Mouse (Mus musculus): ENCODE data around the gene Carmil2. TPM values are rescaled to one million over a fixed set of nuclear protein-coding genes. Genes with fewer than 3 reads are reported as not detected.

The Carmil2 gene
- polyA plus RNA-seq, 1 experiment = not detected

DNA sequence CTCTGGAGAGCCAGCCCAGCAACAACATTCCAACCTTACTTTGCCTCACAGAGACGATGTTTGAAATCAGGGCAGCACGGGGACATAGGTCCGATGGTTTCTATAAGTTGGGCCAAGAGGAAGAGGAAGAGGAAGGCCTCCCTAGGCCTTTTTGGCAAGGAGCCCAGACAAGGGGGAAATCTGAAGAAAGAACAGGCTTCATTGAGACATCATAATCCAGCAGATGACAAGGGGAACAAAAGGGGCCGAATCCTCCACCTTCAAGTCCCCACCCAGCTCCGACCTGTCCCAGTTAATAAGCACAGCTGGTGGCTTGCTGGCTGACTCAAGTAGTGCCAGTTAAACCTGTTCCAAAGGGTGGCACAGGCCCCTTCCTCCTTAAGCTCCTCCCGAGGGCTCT lies 29.0 kb downstream of the Carmil2 start:
- no peak overlapping the region for H3K4me3 ChIP-seq (ENCODE audit: insufficient read depth, low read length)
- TF ChIP-seq CTCF (IDR thresholded peaks at IDR 0.05; ENCODE audit: low read depth, low read length) = no peak
- no peak for TF ChIP-seq POLR2A (IDR thresholded peaks at IDR 0.05; ENCODE audit: borderline replicate concordance, low read depth, low read length)
- peaks cover 14% of the 10 kb centered on the region for H3K4me1 ChIP-seq (ENCODE audit: control insufficient read depth, insufficient read depth, low read length)
- peak overlapping the region; percentile 41 for H3K27ac ChIP-seq (ENCODE audit: insufficient read depth, low read depth, low read length)

DNA sequence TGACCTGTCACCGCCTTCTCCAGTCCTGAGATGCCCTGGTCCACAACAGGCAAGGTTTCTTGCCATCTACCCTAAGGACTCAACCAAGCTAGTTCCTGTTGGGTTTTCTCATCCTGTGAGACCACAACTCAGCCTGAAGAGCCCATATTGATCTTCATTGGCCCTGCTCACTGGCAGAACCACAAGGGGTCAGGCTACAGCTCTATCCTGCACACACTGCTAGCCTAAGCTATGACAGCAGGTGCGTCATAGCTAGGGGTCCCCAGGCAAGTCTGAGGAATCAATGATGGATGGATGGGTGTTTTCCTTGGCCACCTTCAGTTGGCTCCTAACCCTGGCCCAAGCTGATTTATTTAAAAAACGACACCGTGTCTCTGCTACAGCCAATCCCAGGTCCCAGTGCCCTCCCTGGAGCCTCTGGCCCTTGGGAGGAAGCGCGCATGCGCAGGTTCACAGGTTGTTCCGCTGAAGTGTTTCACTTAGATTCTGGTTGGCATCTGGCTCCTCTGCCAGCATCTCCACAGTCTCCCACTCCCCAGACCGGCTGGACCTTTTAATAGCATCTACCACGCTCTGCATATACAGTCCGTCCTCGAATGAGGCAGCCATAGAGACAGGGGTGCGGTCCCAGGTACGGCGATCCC lies 30.4 kb downstream of the Carmil2 start:
- Histone ChIP-seq H3K27ac (ENCODE audit: insufficient read depth, low read depth, low read length) (no peak overlapping the region), H3K4me1 (ENCODE audit: control insufficient read depth, insufficient read depth, low read length) (peaks cover 14% of the 10 kb centered on the region), H3K4me3 (ENCODE audit: insufficient read depth, low read length) (no peak overlapping the region)
- TF ChIP-seq POLR2A (IDR thresholded peaks at IDR 0.05; ENCODE audit: borderline replicate concordance, low read depth, low read length) = no peak
- no peak for TF ChIP-seq CTCF (IDR thresholded peaks at IDR 0.05; ENCODE audit: low read depth, low read length)

DNA sequence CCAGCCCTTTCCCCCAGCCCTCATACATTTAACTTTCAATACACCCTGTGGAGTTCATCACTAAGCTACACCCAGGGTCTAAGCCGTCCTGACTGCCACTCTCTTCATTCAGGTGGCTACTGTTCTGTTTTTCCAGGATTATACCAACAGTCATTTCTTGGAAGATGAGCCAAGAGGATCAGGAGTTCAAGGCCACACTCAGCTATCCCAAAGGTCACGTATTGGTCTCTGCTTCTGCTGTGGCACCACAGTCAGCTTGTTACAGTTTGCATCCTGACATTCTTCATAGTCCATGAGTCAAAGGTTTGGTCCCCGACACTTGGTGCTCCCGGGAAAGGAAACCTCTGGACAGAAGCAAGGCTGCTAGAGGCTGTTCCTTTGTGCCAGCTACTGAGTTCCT lies 33.6 kb downstream of the Carmil2 start:
- TF ChIP-seq CTCF (IDR thresholded peaks at IDR 0.05; ENCODE audit: low read depth, low read length) (no peak), POLR2A (IDR thresholded peaks at IDR 0.05; ENCODE audit: borderline replicate concordance, low read depth, low read length) (no peak)
- Histone ChIP-seq H3K4me3 (ENCODE audit: insufficient read depth, low read length) (no peak overlapping the region), H3K4me1 (ENCODE audit: control insufficient read depth, insufficient read depth, low read length) (peaks cover 13% of the 10 kb centered on the region), H3K27ac (ENCODE audit: insufficient read depth, low read depth, low read length) (no peak overlapping the region)

DNA sequence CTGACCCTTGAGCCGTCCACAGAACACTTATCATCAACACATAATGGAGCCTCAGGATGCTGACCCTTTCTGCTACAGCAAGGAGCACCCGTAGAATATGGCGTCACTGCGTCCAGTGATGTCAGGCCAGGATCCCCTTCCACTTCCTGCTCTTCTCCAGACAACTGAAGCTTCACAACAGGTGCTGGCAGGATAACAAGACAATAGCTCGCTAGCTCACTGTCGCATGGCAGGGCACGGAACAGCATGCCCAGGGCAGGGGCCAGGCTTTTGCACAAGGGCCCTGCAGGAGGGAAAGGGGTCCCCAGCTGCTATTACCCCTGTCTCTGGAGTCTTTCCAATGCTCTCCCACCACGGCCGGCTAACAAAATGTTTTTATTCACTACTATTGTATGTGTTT lies 36.8 kb downstream of the Carmil2 start:
- TF ChIP-seq CTCF (IDR thresholded peaks at IDR 0.05; ENCODE audit: low read depth, low read length) (no peak), POLR2A (IDR thresholded peaks at IDR 0.05; ENCODE audit: borderline replicate concordance, low read depth, low read length) (no peak)
- H3K27ac ChIP-seq (ENCODE audit: insufficient read depth, low read depth, low read length) = no peak overlapping the region
- H3K4me3 ChIP-seq (ENCODE audit: insufficient read depth, low read length) = no peak overlapping the region
- H3K4me1 ChIP-seq (ENCODE audit: control insufficient read depth, insufficient read depth, low read length) = no peaks in the 10 kb centered on the region

GRCm38 (mm10) chr8:105725726-105726125 lies 39.7 kb downstream of the Carmil2 start:
- TF ChIP-seq POLR2A (IDR thresholded peaks at IDR 0.05; ENCODE audit: borderline replicate concordance, low read depth, low read length) (no peak), CTCF (IDR thresholded peaks at IDR 0.05; ENCODE audit: low read depth, low read length) (no peak)
- H3K4me3 ChIP-seq (ENCODE audit: insufficient read depth, low read length) = no peak overlapping the region
- no peak overlapping the region for H3K27ac ChIP-seq (ENCODE audit: insufficient read depth, low read depth, low read length)
- H3K4me1 ChIP-seq (ENCODE audit: control insufficient read depth, insufficient read depth, low read length) = no peaks in the 10 kb centered on the region

GRCm38 (mm10) chr8:105727397-105728124 lies 41.5 kb downstream of the Carmil2 start:
- Histone ChIP-seq H3K27ac (ENCODE audit: insufficient read depth, low read depth, low read length) (no peak overlapping the region), H3K4me3 (ENCODE audit: insufficient read depth, low read length) (no peak overlapping the region), H3K4me1 (ENCODE audit: control insufficient read depth, insufficient read depth, low read length) (no peaks in the 10 kb centered on the region)
- TF ChIP-seq CTCF (IDR thresholded peaks at IDR 0.05; ENCODE audit: low read depth, low read length) (no peak), POLR2A (IDR thresholded peaks at IDR 0.05; ENCODE audit: borderline replicate concordance, low read depth, low read length) (no peak)

GRCm38 (mm10) chr8:105732186-105732585 lies 46.1 kb downstream of the Carmil2 start:
- no peak for TF ChIP-seq POLR2A (IDR thresholded peaks at IDR 0.05; ENCODE audit: borderline replicate concordance, low read depth, low read length)
- no peak for TF ChIP-seq CTCF (IDR thresholded peaks at IDR 0.05; ENCODE audit: low read depth, low read length)
- H3K27ac ChIP-seq (ENCODE audit: insufficient read depth, low read depth, low read length) = no peak overlapping the region
- no peaks in the 10 kb centered on the region for H3K4me1 ChIP-seq (ENCODE audit: control insufficient read depth, insufficient read depth, low read length)
- H3K4me3 ChIP-seq (ENCODE audit: insufficient read depth, low read length) = no peak overlapping the region

- TF ChIP-seq CTCF (IDR thresholded peaks at IDR 0.05; ENCODE audit: low read depth, low read length) (no peak), POLR2A (IDR thresholded peaks at IDR 0.05; ENCODE audit: borderline replicate concordance, low read depth, low read length) (no peak)
- Histone ChIP-seq H3K27ac (ENCODE audit: insufficient read depth, low read depth, low read length) (no peak overlapping the region), H3K4me3 (ENCODE audit: insufficient read depth, low read length) (no peak overlapping the region), H3K4me1 (ENCODE audit: control insufficient read depth, insufficient read depth, low read length) (no peaks in the 10 kb centered on the region)
Measured at GRCm38 (mm10) chr8:105739216-105739615, 53.1 kb downstream of the Carmil2 start.

DNA sequence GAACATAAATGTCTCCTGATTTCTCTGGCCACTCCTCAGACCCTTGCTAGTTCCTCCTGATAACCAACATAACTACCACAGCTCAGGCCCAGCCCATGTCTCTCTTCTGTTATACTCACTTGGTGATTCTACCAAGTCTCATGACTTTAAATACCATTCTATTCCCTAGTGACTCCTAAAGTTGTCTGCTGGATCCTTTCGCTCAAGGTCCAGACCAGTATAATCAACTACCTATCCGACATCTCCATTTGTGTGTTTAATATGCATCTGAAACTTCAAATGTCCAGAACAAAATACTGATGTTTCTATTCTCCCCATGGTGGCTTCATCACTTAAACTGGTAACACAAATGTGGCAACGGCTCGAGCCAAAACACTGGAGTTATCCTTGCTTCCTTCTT lies 57.2 kb downstream of the Carmil2 start:
- no peak for TF ChIP-seq POLR2A (IDR thresholded peaks at IDR 0.05; ENCODE audit: borderline replicate concordance, low read depth, low read length)
- TF ChIP-seq CTCF (IDR thresholded peaks at IDR 0.05; ENCODE audit: low read depth, low read length) = no peak

More for the DNA sequence above, 57.2 kb downstream of the Carmil2 start:
- H3K4me1 ChIP-seq (ENCODE audit: control insufficient read depth, insufficient read depth, low read length) = peaks cover 2% of the 10 kb centered on the region
- no peak overlapping the region for H3K4me3 ChIP-seq (ENCODE audit: insufficient read depth, low read length)
- no peak overlapping the region for H3K27ac ChIP-seq (ENCODE audit: insufficient read depth, low read depth, low read length)

Other genes starting within 250 kb of the Carmil2 start
- gene Tppp3, start 214.7 kb upstream of the Carmil2 start, polyA plus RNA-seq (2012; ENCODE audit: insufficient read depth, insufficient read length, missing spikeins) = 1.2 and 1.6 TPM in 2 replicates
- gene Zdhhc1, start 189.4 kb upstream of the Carmil2 start, polyA plus RNA-seq (2012; ENCODE audit: insufficient read depth, insufficient read length, missing spikeins) = 16.0 and 16.3 TPM in 2 replicates
- gene Hsd11b2, start 167.5 kb upstream of the Carmil2 start, polyA plus RNA-seq (2012; ENCODE audit: insufficient read depth, insufficient read length, missing spikeins) = not detected in 2 replicates
- gene Atp6v0d1, start 120.2 kb upstream of the Carmil2 start, polyA plus RNA-seq (2012; ENCODE audit: insufficient read depth, insufficient read length, missing spikeins) = 177 and 186 TPM in 2 replicates
- 15.5 and 17.9 TPM in 2 replicates for gene Ripor1, start 81.0 kb upstream of the Carmil2 start, polyA plus RNA-seq (2012; ENCODE audit: insufficient read depth, insufficient read length, missing spikeins)
- 60.3 and 61.3 TPM in 2 replicates for gene Ctcf, start 49.7 kb upstream of the Carmil2 start, polyA plus RNA-seq (2012; ENCODE audit: insufficient read depth, insufficient read length, missing spikeins)
- gene Agrp, start 48.9 kb upstream of the Carmil2 start, polyA plus RNA-seq (2012; ENCODE audit: insufficient read depth, insufficient read length, missing spikeins) = not detected in 2 replicates
- gene Acd, start 14.8 kb downstream of the Carmil2 start, polyA plus RNA-seq (2012; ENCODE audit: insufficient read depth, insufficient read length, missing spikeins) = 37.9 and 41.6 TPM in 2 replicates
- 9.4 and 11.2 TPM in 2 replicates for gene Pard6a, start 14.9 kb downstream of the Carmil2 start, polyA plus RNA-seq (2012; ENCODE audit: insufficient read depth, insufficient read length, missing spikeins)
- not detected in 2 replicates for gene 4933405L10Rik, start 21.4 kb downstream of the Carmil2 start, polyA plus RNA-seq (2012; ENCODE audit: insufficient read depth, insufficient read length, missing spikeins)
- gene Enkd1, start 21.9 kb downstream of the Carmil2 start, polyA plus RNA-seq (2012; ENCODE audit: insufficient read depth, insufficient read length, missing spikeins) = 5.3 and 9.1 TPM in 2 replicates
- 0.75 and 1.4 TPM in 2 replicates for gene Gfod2, start 72.4 kb downstream of the Carmil2 start, polyA plus RNA-seq (2012; ENCODE audit: insufficient read depth, insufficient read length, missing spikeins)
- 42.0 and 44.3 TPM in 2 replicates for gene Ranbp10, start 141.1 kb downstream of the Carmil2 start, polyA plus RNA-seq (2012; ENCODE audit: insufficient read depth, insufficient read length, missing spikeins)
- gene Tsnaxip1, start 141.5 kb downstream of the Carmil2 start, polyA plus RNA-seq (2012; ENCODE audit: insufficient read depth, insufficient read length, missing spikeins) = not detected in 2 replicates
- 16.9 and 17.1 TPM in 2 replicates for gene Cenpt, start 167.0 kb downstream of the Carmil2 start, polyA plus RNA-seq (2012; ENCODE audit: insufficient read depth, insufficient read length, missing spikeins)
- gene Thap11, start 168.9 kb downstream of the Carmil2 start, polyA plus RNA-seq (2012; ENCODE audit: insufficient read depth, insufficient read length, missing spikeins) = 27.4 and 28.5 TPM in 2 replicates
- gene Nutf2, start 174.3 kb downstream of the Carmil2 start, polyA plus RNA-seq (2012; ENCODE audit: insufficient read depth, insufficient read length, missing spikeins) = 2.2 TPM in 1 of 2 replicates, not detected in the other
- gene Edc4, start 194.6 kb downstream of the Carmil2 start, polyA plus RNA-seq (2012; ENCODE audit: insufficient read depth, insufficient read length, missing spikeins) = 23.6 and 29.8 TPM in 2 replicates
- gene Nrn1l, start 207.3 kb downstream of the Carmil2 start, polyA plus RNA-seq (2012; ENCODE audit: insufficient read depth, insufficient read length, missing spikeins) = not detected in 2 replicates
- 18.0 and 18.8 TPM in 2 replicates for gene Pskh1, start 214.2 kb downstream of the Carmil2 start, polyA plus RNA-seq (2012; ENCODE audit: insufficient read depth, insufficient read length, missing spikeins)
- 0.63 TPM in 1 of 2 replicates, not detected in the other for gene Ctrl, start 247.6 kb downstream of the Carmil2 start, polyA plus RNA-seq (2012; ENCODE audit: insufficient read depth, insufficient read length, missing spikeins)